Mouse (Mus musculus) urinary bladder, adult 2 months (tissue): ENCODE results near the gene Cacna1c. TPM values are rescaled to one million over a fixed set of nuclear protein-coding genes. Genes with fewer than 3 reads are reported as not detected.

ENCODE experiments used
- DNase-seq: peaks from one replicate; pipeline ENCODE4 v3.0.0; 2022; ENCODE audit warnings: low spot score
- polyA plus RNA-seq: library from polyadenylated mRNA; depleted of rRNA; stranded (reverse); fragments of >200 nt; gene quantifications from 2 replicates; pipeline ENCODE4 v1.2.3, GENCODE M21; 2012

Gene Cacna1c
- polyA plus RNA-seq, 1 experiment = 11.2 TPM

DNA sequence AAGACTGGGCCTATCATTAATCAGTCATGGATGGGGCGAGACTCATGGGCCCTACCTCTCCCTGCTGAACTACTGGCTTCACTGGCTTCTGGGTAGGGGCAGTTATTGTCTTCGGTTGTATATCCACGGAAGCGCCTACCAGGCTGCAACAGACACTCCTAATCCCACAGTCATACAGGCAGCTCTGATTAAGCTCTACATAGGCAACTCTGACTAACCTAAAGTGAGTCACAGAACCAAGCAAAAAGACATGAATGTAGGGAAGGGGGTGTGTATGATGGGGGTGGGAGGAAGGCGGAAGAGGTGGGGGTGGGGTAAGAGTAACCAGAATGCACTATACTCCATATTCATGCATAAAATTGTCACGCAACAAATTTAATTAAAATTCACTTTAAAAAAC lies 518.9 kb downstream of the Cacna1c start:
- DNase-seq = no peak

DNA sequence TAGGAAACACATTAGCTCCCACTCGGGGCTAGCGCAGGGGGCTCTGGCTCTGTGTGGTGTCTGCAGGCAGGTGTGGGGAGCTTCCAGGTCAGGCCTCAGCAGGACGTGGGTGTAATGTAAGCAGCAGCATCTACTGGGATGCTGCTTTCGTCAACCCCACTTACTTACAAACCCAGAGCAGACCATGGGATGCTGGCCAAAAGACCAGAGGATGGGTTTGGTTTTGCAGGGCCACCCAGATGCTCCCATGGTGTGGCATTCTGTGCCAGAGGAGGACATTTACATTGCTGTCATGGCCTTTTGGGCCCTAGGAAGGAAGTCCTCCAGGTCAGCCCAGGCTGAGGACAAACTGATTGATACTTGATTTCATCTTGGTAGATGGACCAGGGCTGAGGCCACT lies 521.4 kb downstream of the Cacna1c start:
- no peak for DNase-seq

DNA sequence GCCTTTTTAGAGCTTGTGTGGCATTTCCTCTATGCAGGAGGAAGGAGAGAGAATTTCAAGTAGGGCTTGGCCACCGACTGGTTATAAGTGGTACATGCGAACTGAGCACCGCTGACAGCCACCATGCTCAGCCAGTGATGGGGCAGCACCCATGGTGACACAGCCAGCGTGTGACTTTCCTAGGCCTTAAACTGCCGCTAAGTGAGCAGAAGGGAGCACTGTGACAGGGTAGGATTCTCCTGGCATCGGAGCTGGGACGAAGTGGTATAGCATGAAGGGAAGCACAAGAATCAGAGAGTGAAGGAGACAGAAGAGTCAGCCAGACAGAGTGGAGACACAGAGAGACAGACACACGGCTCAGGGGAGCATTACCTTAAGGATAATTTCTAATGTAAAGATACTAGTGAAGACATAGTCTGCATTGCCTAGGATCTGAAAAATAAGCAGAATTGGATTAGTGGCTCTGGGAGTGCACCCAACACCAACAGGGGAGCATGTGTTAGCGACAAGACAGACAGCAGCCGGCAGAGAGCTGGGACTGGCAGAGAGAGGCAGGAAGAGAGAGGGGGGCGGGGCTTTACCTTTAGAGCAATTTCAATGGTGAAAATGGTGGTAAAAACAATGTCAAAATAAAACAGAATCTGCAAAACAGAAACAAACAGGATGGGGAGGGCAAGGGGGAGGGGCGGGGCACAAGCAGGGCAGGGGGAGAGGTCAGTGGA lies 522.1 kb downstream of the Cacna1c start:
- no peak for DNase-seq

DNA sequence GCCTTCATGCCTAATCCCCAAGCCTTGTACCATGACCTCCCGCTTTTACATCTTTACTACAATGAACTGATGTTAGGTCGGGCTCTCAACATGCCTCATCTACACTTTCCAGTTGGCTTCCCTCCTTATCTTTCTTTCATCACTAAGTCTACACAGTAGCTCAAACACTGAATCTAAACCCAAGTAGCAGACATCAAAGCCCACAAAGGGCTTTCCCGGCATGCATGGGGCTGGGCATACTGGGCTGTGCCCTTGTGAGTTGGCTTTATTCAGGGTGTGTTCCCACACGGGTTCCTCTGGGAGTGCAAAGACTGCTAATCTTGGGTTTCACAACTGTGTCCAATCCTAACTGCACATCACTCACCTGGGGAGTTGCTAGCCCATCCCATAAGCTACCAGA lies 542.9 kb downstream of the Cacna1c start:
- DNase-seq = no peak

DNA sequence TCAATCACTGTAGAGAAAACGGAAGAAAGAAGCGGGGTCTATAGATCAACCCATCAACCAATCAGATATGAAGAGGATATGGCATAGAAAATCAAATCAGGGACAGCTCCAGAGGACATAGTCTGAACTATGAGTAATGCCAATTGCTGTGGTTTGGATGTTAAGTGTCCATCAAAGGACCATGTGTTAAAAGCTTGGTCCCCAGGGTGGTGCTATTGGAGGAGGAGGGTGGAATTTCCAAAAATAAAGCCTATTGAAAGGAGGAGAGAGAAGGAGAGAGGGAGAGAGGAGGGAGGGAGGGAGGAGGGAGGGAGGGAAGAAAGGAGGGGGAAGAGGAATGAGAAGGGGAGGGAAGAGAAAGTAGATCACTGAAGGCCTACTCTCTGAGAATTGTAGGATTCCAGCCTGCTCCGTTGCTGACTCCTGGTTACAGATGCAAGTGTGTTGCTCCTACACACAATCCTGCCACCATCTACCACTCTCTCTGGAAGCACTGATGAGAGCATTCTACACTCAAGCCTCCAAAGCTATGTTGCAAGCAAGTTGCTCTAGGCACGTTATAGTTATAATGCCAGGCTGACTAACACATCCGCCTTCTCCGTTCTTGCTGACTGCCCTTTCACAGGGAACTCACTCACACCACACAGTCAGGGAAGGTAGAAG lies 547.0 kb downstream of the Cacna1c start:
- no peak for DNase-seq

DNA sequence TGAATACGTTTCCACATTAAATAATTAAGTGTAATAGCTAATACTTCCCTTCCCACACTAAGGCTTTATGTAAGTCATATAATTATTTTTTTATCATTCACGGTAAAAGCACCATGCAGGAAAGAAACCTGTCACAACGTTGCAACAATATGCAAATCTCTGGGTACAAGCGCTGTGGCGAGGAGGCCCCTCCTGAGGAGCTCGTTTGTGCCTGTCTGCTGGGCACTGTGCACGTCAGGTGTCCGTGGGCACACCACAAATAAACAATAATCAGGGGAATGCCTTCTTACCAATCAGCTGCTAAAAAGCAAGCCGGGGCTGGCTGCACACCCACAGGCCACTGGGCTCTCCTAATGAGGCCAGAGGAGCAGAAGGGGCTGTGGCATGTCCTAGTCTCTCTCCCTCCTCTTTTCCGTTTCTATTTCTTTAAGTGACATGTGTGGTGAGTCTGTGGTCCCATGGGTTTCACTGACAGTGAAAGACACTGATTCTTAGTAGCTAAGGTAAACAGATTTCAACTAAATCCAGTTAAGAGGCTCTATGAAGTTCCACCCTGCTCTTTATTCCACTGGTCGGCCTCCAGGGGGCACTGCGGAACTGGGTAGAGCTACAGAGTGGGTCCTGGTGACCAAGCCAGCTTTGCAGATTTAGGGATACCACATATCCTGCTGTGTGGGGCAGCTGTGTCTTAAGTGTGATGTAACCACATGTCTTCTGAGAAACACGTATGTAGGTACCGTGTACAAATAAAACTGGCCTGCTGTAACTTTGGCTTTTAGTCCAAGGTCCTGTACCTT lies 549.8 kb downstream of the Cacna1c start:
- DNase-seq = peak; percentile 46

DNA sequence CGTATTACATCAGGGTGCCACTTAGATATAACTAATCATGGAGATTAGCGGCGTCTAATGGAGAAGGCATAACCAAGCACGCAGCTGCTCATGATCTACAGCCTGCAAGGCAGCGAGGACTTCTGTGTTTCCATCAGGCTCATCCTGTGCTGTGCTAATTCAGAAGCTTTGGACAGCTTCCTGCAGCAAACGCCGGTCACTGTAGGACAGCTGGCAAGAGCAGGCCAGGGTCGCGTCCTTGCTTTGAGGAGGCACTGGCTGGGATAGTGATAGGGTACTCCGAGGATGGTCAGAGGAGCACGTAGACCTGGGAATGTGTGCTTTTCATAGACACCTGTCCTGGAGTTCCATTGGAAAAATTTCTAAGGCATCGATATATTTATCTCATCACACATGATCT lies 551.4 kb downstream of the Cacna1c start:
- DNase-seq = no peak

DNA sequence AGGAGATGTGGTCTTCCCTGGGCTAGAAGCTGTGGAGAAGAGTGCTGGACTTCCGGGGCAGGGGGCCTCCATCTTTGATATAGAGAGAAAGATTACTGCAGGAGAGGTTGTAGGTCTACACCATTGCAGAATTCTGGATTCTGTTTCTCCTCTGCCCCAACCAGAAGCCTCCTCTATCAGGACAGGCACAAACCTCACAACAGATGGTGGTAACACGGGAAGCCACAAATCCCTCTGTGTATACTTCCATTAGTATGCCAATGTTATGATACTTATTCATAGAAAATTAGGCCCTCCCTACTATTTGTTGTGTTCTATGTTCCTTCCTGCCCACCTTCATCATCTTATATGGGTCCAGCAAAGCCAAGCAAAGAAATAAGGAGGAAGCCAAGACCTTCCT lies 552.7 kb downstream of the Cacna1c start:
- DNase-seq = no peak

DNA sequence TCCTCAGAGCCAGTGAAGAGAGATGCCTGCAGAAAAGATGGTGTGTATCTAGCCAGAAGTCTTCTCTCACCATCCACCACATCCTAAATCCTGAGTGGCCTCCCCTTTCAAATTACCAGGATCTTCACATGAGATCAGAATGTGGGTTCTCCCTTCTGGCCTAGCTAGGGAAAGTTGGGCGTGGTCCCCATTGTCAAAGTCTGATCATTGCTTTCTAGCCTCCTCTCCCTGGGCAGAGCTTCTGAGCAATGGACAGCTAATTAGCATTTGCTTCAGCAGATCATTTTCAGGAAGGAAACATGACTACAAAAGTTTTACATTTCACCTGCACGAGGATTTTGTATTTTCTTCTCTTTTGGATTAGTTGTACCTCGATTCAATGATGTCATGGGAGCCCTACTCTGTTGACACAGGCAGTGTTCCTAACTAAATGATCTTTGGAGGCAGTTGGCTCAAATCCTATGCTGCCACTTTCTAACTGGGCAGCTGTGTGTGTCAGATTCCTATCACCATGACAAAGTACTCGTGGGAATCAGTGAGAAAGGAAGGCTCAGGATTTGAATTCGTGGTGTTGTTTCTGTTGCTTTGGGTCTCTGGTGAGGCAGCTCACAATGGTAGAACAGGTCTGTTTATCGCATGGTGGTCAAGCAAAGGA lies 554.4 kb downstream of the Cacna1c start:
- no peak for DNase-seq

DNA sequence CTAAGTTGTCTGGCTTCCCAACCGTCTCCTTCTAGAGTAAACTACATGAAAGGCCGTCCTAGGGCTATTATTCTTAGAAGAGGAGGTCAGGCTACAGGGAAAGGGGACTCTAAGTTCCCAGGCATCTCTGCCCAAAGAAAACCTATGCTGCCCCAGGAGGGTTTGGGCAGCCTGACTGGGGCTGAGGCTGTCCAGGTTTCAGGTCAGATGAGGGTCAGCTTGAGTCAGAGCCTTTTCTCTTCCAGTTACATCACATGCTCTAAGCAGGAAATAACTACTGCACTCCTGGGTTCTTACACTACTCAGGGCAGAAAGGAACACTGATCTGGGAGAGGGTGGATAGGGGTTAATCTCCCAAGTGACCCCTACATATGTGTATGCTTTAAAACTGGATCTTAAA lies 556.4 kb downstream of the Cacna1c start:
- DNase-seq = no peak

DNA sequence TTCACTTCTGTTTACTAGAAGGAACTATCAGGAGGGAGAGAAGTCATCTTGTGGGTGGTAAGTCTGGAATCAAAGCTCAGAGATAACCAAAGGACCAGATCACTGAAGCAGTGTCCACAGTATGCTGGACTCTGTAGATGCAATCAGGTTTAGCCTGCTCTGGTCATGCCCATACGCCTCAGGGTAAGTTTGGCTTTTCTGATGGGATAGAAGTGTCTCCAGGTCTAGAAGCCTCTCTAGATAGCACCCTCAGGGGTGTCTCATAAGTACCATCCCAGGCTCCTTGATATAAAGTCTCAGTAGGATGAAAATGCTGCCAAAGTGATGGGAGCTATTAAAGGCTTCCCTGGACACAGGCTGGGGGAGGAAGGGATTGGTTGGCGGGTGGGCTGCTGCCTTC lies 557.3 kb downstream of the Cacna1c start:
- no peak for DNase-seq

DNA sequence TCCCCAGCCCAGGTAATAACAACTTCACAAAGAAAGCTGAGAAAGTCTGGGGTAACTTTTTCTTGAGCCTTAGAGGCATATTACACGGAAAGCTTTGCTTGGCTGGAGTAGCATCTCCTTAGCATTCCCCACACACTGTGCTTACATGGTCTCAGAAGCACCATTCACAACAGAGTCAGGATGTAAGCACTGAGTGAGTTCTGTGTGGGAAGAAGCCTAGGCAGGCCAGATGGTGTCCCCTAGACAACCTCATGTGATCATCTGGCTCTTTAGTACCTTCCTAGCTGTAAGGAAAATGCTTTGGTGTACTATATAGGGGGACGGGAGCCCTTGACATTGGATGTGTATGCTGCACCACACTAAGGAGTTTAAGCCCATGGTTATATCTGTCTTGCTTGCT lies 563.7 kb downstream of the Cacna1c start:
- DNase-seq = no peak

DNA sequence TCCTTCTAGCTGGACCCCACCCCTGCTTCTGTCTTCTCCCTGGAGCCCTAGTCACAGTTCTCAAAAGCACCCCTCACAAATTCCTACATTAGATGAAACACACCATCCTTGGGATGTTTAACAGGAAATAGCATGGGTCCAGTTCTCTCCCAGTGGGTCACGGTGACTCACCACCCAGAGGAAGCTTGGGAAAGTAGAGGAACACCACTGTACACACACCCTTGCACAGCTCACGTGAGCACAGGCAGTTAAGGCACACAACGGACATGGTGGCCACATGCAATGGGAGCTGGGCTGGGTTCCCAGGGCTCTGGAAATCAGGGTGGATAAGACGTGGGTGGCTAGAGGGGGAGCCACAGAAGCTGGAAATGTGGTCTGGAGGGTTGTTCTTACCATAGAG lies 566.2 kb downstream of the Cacna1c start:
- no peak for DNase-seq

DNA sequence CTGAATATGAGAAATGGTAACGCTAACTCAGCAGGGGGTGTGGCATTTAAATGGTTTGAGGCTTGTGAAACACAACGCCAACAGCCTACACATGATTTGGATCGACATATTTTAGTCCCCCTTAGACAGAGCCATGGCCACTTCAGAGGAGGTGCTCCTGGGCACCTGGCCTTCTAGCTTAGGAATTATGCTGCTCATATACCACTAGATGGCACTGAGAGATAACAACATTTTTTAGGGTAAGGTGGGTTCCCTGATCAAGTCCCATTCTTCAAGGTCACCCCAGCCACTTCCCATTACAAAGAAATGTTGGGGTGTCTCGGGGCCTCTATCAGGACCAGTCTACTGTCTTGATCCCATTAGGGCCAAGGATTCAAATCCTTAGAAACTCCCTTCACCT lies 570.0 kb downstream of the Cacna1c start:
- DNase-seq = no peak

DNA sequence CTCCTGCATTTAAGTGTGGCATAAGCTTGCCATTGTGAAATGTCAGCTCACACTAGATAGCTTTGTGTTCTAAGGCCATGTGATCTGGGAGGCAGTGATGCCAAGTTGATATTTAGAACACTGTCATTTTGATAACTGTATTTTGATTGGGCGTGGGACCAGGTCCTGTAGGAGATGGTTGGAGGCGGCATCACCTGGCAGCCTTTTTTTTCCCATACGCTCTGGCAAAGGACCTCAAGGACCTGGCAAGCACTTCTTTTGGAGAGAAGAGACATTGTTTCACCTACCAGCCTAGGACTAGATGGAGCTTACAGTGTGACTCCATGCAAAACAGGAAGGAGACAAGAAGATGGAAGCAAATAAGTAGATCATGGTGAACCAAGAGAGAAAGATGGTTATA lies 572.6 kb downstream of the Cacna1c start:
- DNase-seq = no peak

DNA sequence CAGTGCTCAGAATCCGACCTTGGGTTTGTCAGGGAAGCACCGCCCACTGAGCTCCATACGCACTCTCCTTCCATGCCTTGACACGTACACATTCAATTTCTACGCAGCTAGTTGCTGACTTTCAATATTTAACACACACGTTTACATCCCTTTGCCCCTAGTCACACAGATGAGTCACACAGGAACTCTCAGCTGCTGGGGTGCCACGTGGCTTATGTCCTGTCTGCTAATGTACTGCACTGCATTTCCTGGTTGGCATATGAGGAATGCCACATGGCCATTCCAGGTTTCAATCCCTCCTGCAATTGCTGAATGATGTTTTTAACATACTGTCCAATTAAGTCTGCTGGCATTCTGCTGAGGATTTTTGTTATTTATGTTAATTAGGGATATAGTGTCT lies 574.4 kb downstream of the Cacna1c start:
- no peak for DNase-seq

DNA sequence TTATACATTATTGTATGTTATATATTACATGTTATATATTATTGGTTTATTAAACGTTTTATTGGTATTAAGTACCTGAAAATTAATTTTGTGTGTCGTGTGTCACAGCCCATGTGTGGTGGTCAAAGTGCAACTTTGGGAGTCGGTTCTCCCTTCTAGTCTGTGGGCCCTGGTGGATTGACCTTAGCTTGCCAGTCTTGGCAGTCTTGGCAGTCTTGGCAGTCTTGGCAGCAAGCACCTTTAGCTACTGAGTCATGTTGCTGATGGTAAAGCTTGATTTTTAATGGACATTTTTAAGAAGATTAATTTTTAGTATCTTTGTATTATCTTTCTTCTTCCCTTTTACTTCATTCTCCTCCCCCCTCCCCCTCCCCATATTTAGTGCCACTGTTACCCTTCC lies 574.8 kb downstream of the Cacna1c start:
- DNase-seq = no peak

DNA sequence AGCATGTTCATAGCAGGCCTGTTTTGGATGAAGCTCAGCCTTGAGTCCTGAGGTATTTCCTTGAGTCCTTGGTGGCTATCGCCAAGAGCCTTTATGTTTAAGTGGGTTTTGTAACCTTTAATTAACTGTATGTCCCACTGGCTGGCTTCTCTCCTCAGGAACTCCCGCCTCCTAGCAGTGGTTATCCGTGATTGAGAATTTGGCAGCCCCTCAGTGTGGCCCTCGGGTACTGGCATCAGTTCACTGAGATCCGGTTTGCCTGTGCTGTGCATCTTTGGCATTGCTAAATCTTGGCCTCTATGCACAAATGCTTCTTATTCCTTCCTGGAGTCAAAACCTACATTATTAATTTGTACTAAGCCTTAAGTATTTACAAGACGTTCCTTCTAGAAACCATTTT lies 587.3 kb downstream of the Cacna1c start:
- DNase-seq = no peak

DNA sequence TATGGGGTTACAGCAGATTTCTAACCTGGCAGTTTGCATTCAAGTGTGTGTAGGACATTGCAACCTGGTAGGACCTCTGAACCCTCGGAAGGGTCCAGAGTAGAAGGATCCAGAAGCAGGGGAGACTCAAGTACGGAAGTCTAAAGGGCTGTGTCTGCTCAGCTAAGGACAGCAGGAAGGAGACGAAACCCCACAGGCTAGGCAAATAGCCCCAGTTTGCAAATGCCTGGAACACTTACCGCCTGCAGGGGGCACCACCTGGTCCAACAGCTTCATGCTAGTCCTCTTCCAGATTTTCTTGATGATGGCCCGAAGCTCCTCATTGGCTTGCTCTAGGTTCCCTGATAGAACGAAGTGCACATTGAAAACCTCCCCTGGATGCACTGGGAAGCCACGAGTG lies 590.2 kb downstream of the Cacna1c start:
- no peak for DNase-seq

DNA sequence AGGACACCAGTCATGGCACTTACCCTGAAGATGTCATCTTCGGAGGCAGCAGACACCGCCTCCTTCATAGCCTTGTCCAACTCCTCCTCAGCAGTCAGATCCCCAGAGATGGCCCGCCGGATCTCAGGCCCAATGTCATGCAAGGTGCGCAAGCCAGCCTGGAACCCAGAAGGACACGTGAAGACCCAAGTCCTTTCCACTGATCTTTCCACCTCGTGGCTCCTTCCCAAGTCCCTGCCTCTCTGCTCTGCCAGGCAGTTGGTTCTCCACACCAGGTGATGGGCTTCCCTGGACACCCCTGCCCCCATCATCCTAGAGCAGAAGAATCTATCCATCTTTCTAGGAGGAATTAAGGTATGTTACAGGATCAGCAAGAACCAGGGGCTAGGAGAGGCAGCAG lies 592.4 kb downstream of the Cacna1c start:
- DNase-seq = no peak

DNA sequence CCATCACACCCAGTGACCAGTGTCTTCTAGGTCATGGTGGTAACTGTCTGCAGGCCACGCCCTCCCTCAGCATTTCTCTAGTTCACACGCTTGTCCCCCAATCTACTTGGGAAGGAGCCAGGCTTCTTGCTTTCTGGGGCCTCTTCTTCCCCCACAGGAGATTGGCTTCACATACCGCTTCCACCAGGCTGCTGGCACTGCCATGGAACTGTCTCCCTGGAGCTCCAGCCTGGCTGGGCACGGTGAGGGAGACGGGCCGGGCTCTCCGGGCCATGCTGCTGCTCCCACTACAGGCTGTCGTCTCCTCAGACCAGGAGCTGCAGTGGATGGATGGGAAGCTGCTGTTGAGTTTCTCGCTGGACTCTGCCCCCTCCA lies 600.5 kb downstream of the Cacna1c start:
- DNase-seq = no peak

DNA sequence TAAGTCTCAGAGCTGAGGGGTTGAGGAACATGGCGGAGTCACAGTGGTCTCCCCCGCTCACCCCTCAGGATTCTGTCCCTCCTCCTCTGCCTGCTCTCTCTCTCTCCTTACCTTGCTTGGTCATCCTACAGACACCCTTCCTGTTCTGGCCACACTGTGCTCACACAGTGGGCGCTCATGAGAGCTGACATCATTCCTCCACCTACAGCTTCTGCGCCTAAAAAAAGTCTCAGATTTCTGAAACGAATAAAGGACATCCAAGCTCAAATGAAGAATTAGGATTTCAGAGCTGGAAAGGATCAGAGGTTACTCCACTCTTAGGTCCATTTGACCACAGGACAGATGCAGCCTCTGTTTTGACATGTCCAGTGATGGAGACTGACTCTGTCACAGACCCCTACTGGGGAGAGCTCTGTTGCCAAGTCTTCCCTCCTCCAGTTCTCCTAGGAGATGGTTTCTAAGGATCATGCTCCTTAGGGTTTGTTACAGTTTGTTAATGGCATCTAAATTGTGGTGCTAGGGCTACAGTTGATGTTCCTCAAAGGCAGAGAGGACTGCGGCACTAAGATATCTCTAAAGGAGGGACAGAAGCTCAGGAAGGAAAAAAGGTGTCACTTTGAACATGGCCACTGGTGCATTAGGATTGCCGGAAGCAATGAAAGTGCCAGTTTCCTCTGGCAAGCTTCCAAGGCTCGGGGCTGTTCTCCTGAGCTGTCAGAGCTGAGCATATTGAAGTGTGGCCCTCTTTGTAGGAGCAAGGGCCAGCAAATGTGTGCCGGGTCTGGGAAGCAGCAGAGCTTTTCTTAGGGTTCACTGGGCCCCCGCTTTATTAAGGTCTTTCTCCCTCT lies 601.2 kb downstream of the Cacna1c start:
- DNase-seq = no peak
